Mouse (Mus musculus) right cerebral cortex, postnatal 36 days (tissue): ENCODE data around the gene Ech1.
"Not testable (repeated sequence)": the region's sequence is repeated elsewhere in the genome, so short reads cannot be mapped to it uniquely, and the experiment has no call there.

Source experiments
- DNase-seq, 2 experiments: peaks; one replicate each; pipeline ENCODE4 v3.0.0; 2022; ENCODE audit warnings: low spot score in 2 of 2, mixed read lengths in 1 of 2

The Ech1 gene

GRCm38 (mm10) chr7:28859953-28860352, 34.9 kb downstream of the Ech1 start:
- no peak for DNase-seq

GRCm38 (mm10) chr7:28860898-28861297, 35.9 kb downstream of the Ech1 start:
- no peak for DNase-seq

- DNase-seq, result peak; percentile 56 to 70
Measured at GRCm38 (mm10) chr7:28862817-28863499, 37.9 kb downstream of the Ech1 start.

- no peak for DNase-seq
Measured at GRCm38 (mm10) chr7:28863540-28863939, 38.5 kb downstream of the Ech1 start, which contains the start of gene Lgals7. Lgals7 (plus strand) TSS chr7:28863853.

GRCm38 (mm10) chr7:28864288-28864750, 39.3 kb downstream of the Ech1 start:
- no peak for DNase-seq

GRCm38 (mm10) chr7:28865481-28866300, 40.7 kb downstream of the Ech1 start:
- DNase-seq, result peak; percentile 86 to 87

- no peak for DNase-seq
Measured at GRCm38 (mm10) chr7:28866769-28867507, 41.9 kb downstream of the Ech1 start.

GRCm38 (mm10) chr7:28867508-28868340, 42.7 kb downstream of the Ech1 start:
- not testable (repeated sequence) for DNase-seq

GRCm38 (mm10) chr7:28870901-28871664, 46.1 kb downstream of the Ech1 start:
- no peak for DNase-seq

- DNase-seq, result no peak
Measured at GRCm38 (mm10) chr7:28874565-28874964, 49.5 kb downstream of the Ech1 start.

GRCm38 (mm10) chr7:28876099-28876498, 51.1 kb downstream of the Ech1 start:
- no peak for DNase-seq

GRCm38 (mm10) chr7:28877155-28877554, 52.1 kb downstream of the Ech1 start:
- no peak for DNase-seq

GRCm38 (mm10) chr7:28877856-28878255, 52.8 kb downstream of the Ech1 start:
- no peak for DNase-seq

GRCm38 (mm10) chr7:28879606-28880005, 54.6 kb downstream of the Ech1 start:
- DNase-seq, result no peak

GRCm38 (mm10) chr7:28880554-28880953, 55.5 kb downstream of the Ech1 start:
- DNase-seq, result no peak

GRCm38 (mm10) chr7:28881199-28881598, 56.2 kb downstream of the Ech1 start, which contains the start of gene Capn12:
Capn12 (plus strand) TSS chr7:28881422.
- DNase-seq, result no peak
